Mouse (Mus musculus) ES-E14 (cell line): ENCODE measurements at regions not wholly inside any gene's neighbourhood (a gene's known extent, or its start where the extent isn't known, plus 50 kb on each side); places are given as distances from the start of the nearest gene placed in this dataset.

ENCODE experiments used
- CHD2 ChIP-seq: IDR thresholded peaks from 2 replicates; pipeline ENCODE4 v1.6.1; 2014; ENCODE audit warnings: mild to moderate bottlenecking, low read depth, low read length, inconsistent platforms
- HCFC1 ChIP-seq: IDR thresholded peaks from 2 replicates; pipeline ENCODE4 v1.6.1; 2012; ENCODE audit warnings: low read length, inconsistent platforms, borderline replicate concordance; ENCODE audit not compliant: insufficient read depth
- MAFK ChIP-seq: IDR thresholded peaks from 2 replicates; pipeline ENCODE4 v1.6.1; 2014; ENCODE audit warnings: mild to moderate bottlenecking, low read depth, low read length, inconsistent platforms; ENCODE audit not compliant: insufficient read depth
- ZC3H11A ChIP-seq: IDR thresholded peaks from 2 replicates; pipeline ENCODE4 v1.6.1; 2012; ENCODE audit warnings: low read depth, mild to moderate bottlenecking, inconsistent platforms, low read length, borderline replicate concordance
- ZNF384 ChIP-seq: IDR thresholded peaks from 2 replicates; pipeline ENCODE4 v1.6.1; 2012; ENCODE audit warnings: low read depth, low read length, inconsistent platforms

GRCm38 (mm10) chr16:30759503-30759902, 160.0 kb downstream of the Fam43a start:
- TF ChIP-seq CHD2 (no peak), ZC3H11A (no peak), HCFC1 (no peak), MAFK (no peak), ZNF384 (no peak)
